Mouse (Mus musculus): ENCODE data around the gene Vmn1r168. TPM values are rescaled to one million over a fixed set of nuclear protein-coding genes. Genes with fewer than 3 reads are reported as not detected.
"Not testable (repeated sequence)": the region's sequence is repeated elsewhere in the genome, so short reads cannot be mapped to it uniquely, and the experiment has no call there.

The Vmn1r168 gene
- polyA plus RNA-seq (2021) = not detected

- H3K27me3 ChIP-seq; CTCF ChIA-PET; ATAC-seq; DNase-seq (ENCODE audit: low read depth, low spot score); in situ Hi-C loops (cut with MboI; ENCODE audit: low pct_unique_long_range_greater_than_20kb); POLR2A ChIA-PET: not testable (repeated sequence)
Measured at GRCm38 (mm10) chr7:23539432-23539831, at the start of gene Vmn1r168. Vmn1r168 (plus strand) TSS chr7:23539732.

- ATAC-seq; CTCF ChIA-PET; in situ Hi-C loops (cut with MboI; ENCODE audit: low pct_unique_long_range_greater_than_20kb); H3K27me3 ChIP-seq; POLR2A ChIA-PET; DNase-seq (ENCODE audit: low read depth, low spot score): not testable (repeated sequence)
Measured at GRCm38 (mm10) chr7:23507106-23507505, 32.4 kb upstream of the Vmn1r168 start, which contains the start of gene Vmn1r167. Vmn1r167 (minus strand) TSS chr7:23507206.

- CTCF ChIA-PET; in situ Hi-C loops (cut with MboI; ENCODE audit: low pct_unique_long_range_greater_than_20kb); ATAC-seq; H3K27me3 ChIP-seq; POLR2A ChIA-PET; DNase-seq (ENCODE audit: low read depth, low spot score): not testable (repeated sequence)
Measured at GRCm38 (mm10) chr7:23575226-23575625, 35.7 kb downstream of the Vmn1r168 start, which contains the start of gene Vmn1r169. Vmn1r169 (plus strand) TSS chr7:23575526.

Other genes starting within 250 kb of the Vmn1r168 start
- not detected for gene Nlrp4e, start 238.5 kb upstream of the Vmn1r168 start, polyA plus RNA-seq (2021)
- gene Nlrp5, start 153.8 kb upstream of the Vmn1r168 start, polyA plus RNA-seq (2021) = not detected
- gene Vmn1r167, start 32.5 kb upstream of the Vmn1r168 start, polyA plus RNA-seq (2021) = not detected
- not detected for gene Vmn1r169, start 35.8 kb downstream of the Vmn1r168 start, polyA plus RNA-seq (2021)
- not detected for gene Vmn1r170, start 66.4 kb downstream of the Vmn1r168 start, polyA plus RNA-seq (2021)
- not detected for gene Vmn1r171, start 91.0 kb downstream of the Vmn1r168 start, polyA plus RNA-seq (2021)
- not detected for gene Vmn1r172, start 118.6 kb downstream of the Vmn1r168 start, polyA plus RNA-seq (2021)
- not detected for gene Vmn1r173, start 161.0 kb downstream of the Vmn1r168 start, polyA plus RNA-seq (2021)
- gene Vmn1r174, start 212.5 kb downstream of the Vmn1r168 start, polyA plus RNA-seq (2021) = not detected